Mouse (Mus musculus): ENCODE data around the gene Zdhhc22.

- TF ChIP-seq CTCF (IDR thresholded peaks at IDR 0.05; ENCODE audit: low read depth, low read length) (no peak), POLR2A (IDR thresholded peaks at IDR 0.05; ENCODE audit: insufficient read depth, low read length) (no peak)
Observed at GRCm38 (mm10) chr12:87023456-87023855, 33.2 kb upstream of the Zdhhc22 start.
